Mouse (Mus musculus) intestine, postnatal 0 days (tissue): ENCODE data around the gene Prl. TPM values are rescaled to one million over a fixed set of nuclear protein-coding genes. Genes with fewer than 3 reads are reported as not detected.

Experiments used
- ATAC-seq: fragments of 200-750 bp; cut with Nextera tagmentation; 2 replicates; pipeline ENCODE4 v1.8.0; 2017; ENCODE audit warnings: mild to moderate bottlenecking, moderate TSS enrichment, moderate library complexity
- H3K27ac ChIP-seq: fragments of 300-500 bp; sonication (generic); 2 replicates; pipeline ENCODE4 v1.5.1; 2014; ENCODE audit warnings: mild to moderate bottlenecking, low read depth, low read length, moderate library complexity
- H3K27me3 ChIP-seq: fragments of 300-500 bp; sonication (generic); replicated peaks from 2 replicates; pipeline ENCODE4 v1.6.1; 2014; ENCODE audit warnings: low read length, mixed read lengths; ENCODE audit not compliant: control insufficient read depth, insufficient read depth
- H3K36me3 ChIP-seq: fragments of 300-500 bp; sonication (generic); 2 replicates; pipeline ENCODE4 v1.6.1; 2014; ENCODE audit warnings: mild to moderate bottlenecking, moderate library complexity; ENCODE audit not compliant: control insufficient read depth, insufficient read depth
- H3K4me1 ChIP-seq: fragments of 300-500 bp; sonication (generic); replicated peaks from 2 replicates; pipeline ENCODE4 v1.6.1; 2014; ENCODE audit warnings: antibody characterized with exemption, low read length, mixed read lengths; ENCODE audit not compliant: control insufficient read depth, insufficient read depth
- H3K4me2 ChIP-seq: fragments of 300-500 bp; sonication (generic); replicated peaks from 2 replicates; pipeline ENCODE4 v1.6.1; 2014; ENCODE audit warnings: low read depth, mild to moderate bottlenecking, moderate library complexity
- H3K4me3 ChIP-seq: fragments of 300-500 bp; sonication (generic); 2 replicates; pipeline ENCODE4 v1.5.1; 2014; ENCODE audit warnings: low read depth, low read length
- H3K9ac ChIP-seq: fragments of 300-500 bp; sonication (generic); 2 replicates; pipeline ENCODE4 v1.6.1; 2014; ENCODE audit warnings: mild to moderate bottlenecking, low read depth, low read length
- H3K9me3 ChIP-seq: fragments of 300-500 bp; sonication (generic); 2 replicates; pipeline ENCODE4 v1.6.1; 2016; ENCODE audit warnings: mixed run types; ENCODE audit not compliant: control insufficient read depth
- CTCF ChIP-seq: sonication (generic); IDR thresholded peaks from 2 replicates; pipeline ENCODE4 v1.5.1; 2016; ENCODE audit warnings: low read depth, mild to moderate bottlenecking, control low read depth, antibody characterized with exemption, moderate library complexity
- WGBS: fragments of 180-500 bp; shearing (Covaris S2); extraction: QIAGEN DNeasy Blood & Tissue Kit; methylation state at CpG from one replicate; pipeline ENCODE4 v1.1.7; 2014; 5-methylcytosine and 5-hydroxymethylcytosine counted together
- polyA plus RNA-seq: library from polyadenylated mRNA; unstranded; fragments of >200 nt; fragmentation: Nextera tagmentation; extraction: Ambion mirVana; gene quantifications from 2 replicates; pipeline ENCODE4 v1.2.1, GENCODE M21; 2015

The Prl gene
- not detected in 2 replicates for polyA plus RNA-seq

- Histone ChIP-seq H3K9ac (no peak within 1 kb of the TSS), H3K4me3 (no peak within 1 kb of the TSS), H3K36me3 (no peaks in the 10 kb centered on the region), H3K27me3 (no peaks in the 10 kb centered on the region), H3K4me2 (no peak within 1 kb of the TSS), H3K27ac (no peak within 1 kb of the TSS), H3K9me3 (no peaks in the 10 kb centered on the region), H3K4me1 (no peaks in the 10 kb centered on the region)
- ATAC-seq: no peak
- TF ChIP-seq CTCF: no peak
- 94% methylated on average over 1 of the region's 1 CpGs for WGBS
These were observed at the start of gene Prl for GRCm38 (mm10) chr13:27057270-27057669. TSS of gene Prl (plus strand) at chr13:27057570.

DNA sequence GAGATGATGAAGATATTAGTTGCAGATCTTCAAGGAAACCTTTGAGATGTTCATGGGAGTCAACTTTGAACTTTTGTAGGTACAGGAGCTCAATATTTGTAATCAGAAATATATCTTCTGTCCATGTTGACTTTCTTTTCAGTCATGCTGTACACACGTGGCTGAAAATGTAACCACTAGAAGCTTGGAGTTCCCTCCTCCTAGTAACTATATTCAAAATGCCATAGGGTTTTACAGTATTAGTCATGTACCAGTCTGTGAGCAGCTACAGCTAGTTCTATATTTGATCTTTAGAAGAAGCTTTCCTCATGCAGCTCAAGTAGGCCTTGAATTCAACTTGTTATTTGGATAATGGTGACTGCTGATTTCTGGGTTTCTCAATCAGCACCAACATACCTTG, 30.8 kb upstream of the Prl start:
- Histone ChIP-seq H3K9ac (no peak overlapping the region), H3K36me3 (no peaks in the 10 kb centered on the region), H3K27me3 (no peaks in the 10 kb centered on the region), H3K4me1 (no peaks in the 10 kb centered on the region), H3K9me3 (no peaks in the 10 kb centered on the region), H3K4me3 (no peak overlapping the region), H3K27ac (no peak overlapping the region), H3K4me2 (no peak overlapping the region)
- ATAC-seq: no peak
- 69% methylated on average over 1 of the region's 1 CpGs for WGBS
- no peak for TF ChIP-seq CTCF

DNA sequence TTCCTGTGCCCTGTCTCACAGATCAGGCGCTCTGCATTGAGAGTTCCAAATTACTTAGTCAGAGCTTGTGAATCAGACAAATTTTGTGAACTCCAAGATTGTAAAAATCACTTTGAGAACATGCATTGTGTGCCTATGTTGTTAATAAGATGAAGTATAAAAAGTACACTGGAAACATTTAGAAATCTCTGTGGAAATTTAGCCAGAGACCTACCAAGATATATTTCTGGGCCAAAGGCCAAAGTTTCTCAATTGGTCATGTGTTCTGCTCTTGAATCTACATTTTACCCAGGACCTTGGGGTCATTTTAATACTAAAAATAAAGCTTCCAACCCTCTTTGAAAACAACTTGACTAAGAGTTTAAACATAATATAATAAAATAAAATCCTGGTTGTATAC, 30.0 kb upstream of the Prl start:
- no peaks in the 10 kb centered on the region for H3K27me3 ChIP-seq
- no peak overlapping the region for H3K4me3 ChIP-seq
- no peaks in the 10 kb centered on the region for H3K36me3 ChIP-seq
- TF ChIP-seq CTCF: no peak
- no peak overlapping the region for H3K9ac ChIP-seq
- 83% methylated on average over 1 of the region's 1 CpGs for WGBS
- H3K27ac ChIP-seq: no peak overlapping the region
- H3K9me3 ChIP-seq: no peaks in the 10 kb centered on the region
- no peak for ATAC-seq
- H3K4me2 ChIP-seq: no peak overlapping the region
- no peaks in the 10 kb centered on the region for H3K4me1 ChIP-seq

DNA sequence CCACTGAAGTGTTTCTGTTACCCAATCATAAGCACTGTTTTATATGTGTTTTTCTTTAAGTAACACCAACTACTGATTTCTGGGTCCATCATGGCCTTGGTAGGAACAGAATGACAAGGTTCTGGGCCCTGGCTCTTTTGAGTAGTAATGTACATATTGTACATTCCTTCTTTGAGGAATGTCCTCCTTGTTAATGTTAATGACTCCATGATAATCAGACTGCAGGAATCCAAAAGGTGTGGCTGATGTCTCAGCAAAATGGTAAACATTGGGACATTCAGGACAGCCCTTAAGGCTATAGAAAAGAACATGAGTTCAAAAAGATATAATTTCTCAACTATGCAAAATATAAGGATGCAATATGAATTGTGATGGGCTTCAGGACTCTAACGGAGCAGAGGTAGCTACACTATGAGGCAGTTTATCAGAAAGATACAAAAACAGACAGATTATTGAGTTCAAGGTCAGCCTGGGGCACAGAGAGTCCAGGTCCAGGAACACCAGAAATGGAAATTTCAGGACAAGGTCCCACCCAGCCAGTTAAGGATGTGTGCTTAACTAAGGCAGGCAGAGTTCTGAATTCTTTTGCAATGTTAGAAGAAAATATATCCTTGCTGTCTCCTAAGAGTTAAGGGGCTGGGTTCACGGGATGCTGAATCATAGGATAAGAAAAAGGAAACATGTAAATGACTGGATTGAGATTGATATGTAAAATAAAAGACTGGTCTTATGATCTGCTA, 28.7 kb upstream of the Prl start:
- H3K4me1 ChIP-seq: no peaks in the 10 kb centered on the region
- H3K9me3 ChIP-seq: no peaks in the 10 kb centered on the region
- no peak overlapping the region for H3K4me2 ChIP-seq
- no peaks in the 10 kb centered on the region for H3K27me3 ChIP-seq
- no peaks in the 10 kb centered on the region for H3K36me3 ChIP-seq
- no peak overlapping the region for H3K4me3 ChIP-seq
- H3K27ac ChIP-seq: no peak overlapping the region
- no peak for ATAC-seq
- no peak overlapping the region for H3K9ac ChIP-seq
- 73% methylated on average over 2 of the region's 2 CpGs for WGBS
- no peak for TF ChIP-seq CTCF

- no peak for ATAC-seq
These were observed 26.1 kb upstream of the Prl start for GRCm38 (mm10) chr13:27031101-27031852.

DNA sequence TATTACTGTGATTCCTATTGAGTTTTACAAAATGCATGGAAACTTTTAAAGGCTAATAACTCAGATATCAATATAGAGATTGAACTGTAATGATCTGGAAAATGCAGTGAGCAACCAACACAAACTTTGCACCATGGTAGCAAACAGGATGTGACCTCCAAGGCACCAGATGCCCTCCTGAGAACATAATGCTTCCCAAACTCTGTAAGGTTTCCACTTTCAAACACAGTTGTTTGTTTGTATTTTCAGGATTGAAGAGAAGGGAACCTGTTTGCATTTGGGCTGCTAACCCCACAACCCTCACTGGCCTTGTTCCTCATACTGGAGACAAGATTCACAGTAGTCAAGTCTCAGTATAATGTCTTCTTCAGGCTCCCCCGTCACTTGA, 25.5 kb upstream of the Prl start:
- no peaks in the 10 kb centered on the region for H3K9me3 ChIP-seq
- no peak for ATAC-seq
- WGBS: 75% methylated on average over 1 of the region's 1 CpGs
- no peak overlapping the region for H3K4me2 ChIP-seq
- no peak overlapping the region for H3K9ac ChIP-seq
- TF ChIP-seq CTCF: no peak
- H3K4me3 ChIP-seq: no peak overlapping the region
- H3K27me3 ChIP-seq: no peaks in the 10 kb centered on the region
- no peaks in the 10 kb centered on the region for H3K4me1 ChIP-seq
- H3K27ac ChIP-seq: no peak overlapping the region
- H3K36me3 ChIP-seq: no peaks in the 10 kb centered on the region

More at GRCm38 (mm10) chr13:27031101-27031852, 26.1 kb upstream of the Prl start:
- Histone ChIP-seq H3K4me2 (no peak overlapping the region), H3K36me3 (no peaks in the 10 kb centered on the region), H3K4me1 (no peaks in the 10 kb centered on the region), H3K9ac (no peak overlapping the region), H3K27me3 (no peaks in the 10 kb centered on the region), H3K9me3 (no peaks in the 10 kb centered on the region), H3K27ac (no peak overlapping the region), H3K4me3 (no peak overlapping the region)
- WGBS: 54% methylated on average over 4 of the region's 4 CpGs
- no peak for TF ChIP-seq CTCF
